Mouse (Mus musculus): Measurements from ENCODE around the gene Catsper4.
A peak's percentile ranks its signal among the peaks of the same experiment; 100 is the strongest.
"Not testable (repeated sequence)": the region's sequence is repeated elsewhere in the genome, so short reads cannot be mapped to it uniquely, and the experiment has no call there.

The Catsper4 gene

GRCm38 (mm10) chr4:134227194-134227593, at the start of gene Catsper4:
Gene Catsper4, minus strand, starts transcription at chr4:134227383.
- DNase-seq (ENCODE audit: low spot score) = no peak

GRCm38 (mm10) chr4:134273417-134274345, 46.5 kb upstream of the Catsper4 start:
- DNase-seq (ENCODE audit: low spot score) = peak; percentile 74

GRCm38 (mm10) chr4:134272731-134273416, 45.7 kb upstream of the Catsper4 start:
- no peak for DNase-seq (ENCODE audit: low spot score)

- no peak for DNase-seq (ENCODE audit: low spot score)
These were observed 44.8 kb upstream of the Catsper4 start for GRCm38 (mm10) chr4:134271979-134272378.

GRCm38 (mm10) chr4:134269622-134270021, 42.4 kb upstream of the Catsper4 start:
- not testable (repeated sequence) for DNase-seq (ENCODE audit: low spot score)

- no peak for DNase-seq (ENCODE audit: low spot score)
These were observed 41.0 kb upstream of the Catsper4 start for GRCm38 (mm10) chr4:134268102-134268655.

GRCm38 (mm10) chr4:134265860-134266585, 38.8 kb upstream of the Catsper4 start:
- DNase-seq (ENCODE audit: low spot score) = no peak

GRCm38 (mm10) chr4:134263191-134263590, 36.0 kb upstream of the Catsper4 start:
- no peak for DNase-seq (ENCODE audit: low spot score)

- no peak for DNase-seq (ENCODE audit: low spot score)
These were observed 31.2 kb upstream of the Catsper4 start for GRCm38 (mm10) chr4:134258354-134258753.

- no peak for DNase-seq (ENCODE audit: low spot score)
These were observed 30.2 kb upstream of the Catsper4 start for GRCm38 (mm10) chr4:134257198-134258009.

GRCm38 (mm10) chr4:134256407-134257197, 29.4 kb upstream of the Catsper4 start:
- no peak for DNase-seq (ENCODE audit: low spot score)

GRCm38 (mm10) chr4:134255854-134256253, 28.7 kb upstream of the Catsper4 start:
- no peak for DNase-seq (ENCODE audit: low spot score)

GRCm38 (mm10) chr4:134254835-134255234, 27.7 kb upstream of the Catsper4 start:
- no peak for DNase-seq (ENCODE audit: low spot score)

GRCm38 (mm10) chr4:134253722-134254324, 26.6 kb upstream of the Catsper4 start, which contains the start of gene Grrp1:
Gene Grrp1, minus strand, starts transcription at chr4:134254106.
- DNase-seq (ENCODE audit: low spot score) = no peak

GRCm38 (mm10) chr4:134252911-134253721, 25.9 kb upstream of the Catsper4 start:
- no peak for DNase-seq (ENCODE audit: low spot score)

- no peak for DNase-seq (ENCODE audit: low spot score)
These were observed 25.1 kb upstream of the Catsper4 start for GRCm38 (mm10) chr4:134252131-134252910.

- DNase-seq (ENCODE audit: low spot score) = no peak
These were observed 24.3 kb upstream of the Catsper4 start for GRCm38 (mm10) chr4:134251241-134252130.

Data from yolk sac, embryonic 10.5 days (tissue).